Mouse (Mus musculus): Measurements from ENCODE around the gene Itga6. TPM values are rescaled to one million over a fixed set of nuclear protein-coding genes. Genes with fewer than 3 reads are reported as not detected.
A peak's percentile ranks its signal among the peaks of the same experiment; 100 is the strongest.
"Not testable (repeated sequence)": the region's sequence is repeated elsewhere in the genome, so short reads cannot be mapped to it uniquely, and the experiment has no call there.

The Itga6 gene
- polyA plus RNA-seq, 1 experiment: 26.0 TPM

DNA sequence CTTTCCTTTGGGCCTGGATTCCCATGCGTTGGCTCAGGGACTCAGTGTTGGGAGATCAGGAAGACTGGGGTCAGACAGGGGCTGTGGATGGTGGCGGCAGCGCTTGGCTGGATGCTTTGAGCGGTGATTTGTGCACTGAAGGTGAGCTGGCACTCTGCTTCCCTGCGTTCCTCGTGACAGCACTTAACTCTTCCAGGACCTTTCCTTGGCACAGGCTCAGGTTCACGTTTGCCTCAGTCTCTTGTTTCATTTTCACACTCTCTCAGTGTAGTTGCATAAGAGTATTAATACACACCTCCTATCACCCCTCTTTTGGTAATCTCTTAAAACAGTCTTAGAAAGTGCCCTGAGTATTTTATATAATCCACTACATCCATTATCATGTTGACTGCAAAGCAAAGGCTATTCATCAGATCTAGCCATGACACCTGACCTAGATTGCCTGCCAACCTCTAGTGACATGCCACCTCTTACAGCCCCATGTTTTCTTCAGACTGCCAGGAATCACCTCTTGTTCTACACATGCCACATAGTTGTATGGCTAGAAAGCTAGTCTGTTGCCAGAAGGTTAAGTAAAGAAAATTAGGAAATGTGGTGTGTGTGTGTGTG, 147.4 kb downstream of the Itga6 start:
- WGBS: 68% methylated on average over 7 of the region's 7 CpGs
- no peaks in the 10 kb centered on the region for H3K4me1 ChIP-seq (ENCODE audit: control insufficient read depth, insufficient read depth, low read length)
- no peak overlapping the region for H3K4me3 ChIP-seq (replicated peaks; ENCODE audit: insufficient read depth, low read depth, low read length)
- TF ChIP-seq CTCF (IDR thresholded peaks at IDR 0.05; ENCODE audit: borderline replicate concordance, insufficient read depth, low read depth, low read length): no peak
- TF ChIP-seq POLR2A (IDR thresholded peaks at IDR 0.05; ENCODE audit: borderline replicate concordance, insufficient read depth, low read length): no peak
- H3K27me3 ChIP-seq (ENCODE audit: control insufficient read depth, insufficient read depth, low read length): no peaks in the 10 kb centered on the region
- H3K27ac ChIP-seq (ENCODE audit: insufficient read depth, low read length): no peak overlapping the region
- DNase-seq: no peak

GRCm38 (mm10) chr2:71895596-71896286, 150.3 kb downstream of the Itga6 start:
- Histone ChIP-seq H3K27me3 (ENCODE audit: control insufficient read depth, insufficient read depth, low read length) (no peaks in the 10 kb centered on the region), H3K4me1 (ENCODE audit: control insufficient read depth, insufficient read depth, low read length) (no peaks in the 10 kb centered on the region), H3K27ac (ENCODE audit: insufficient read depth, low read length) (no peak overlapping the region), H3K4me3 (replicated peaks; ENCODE audit: insufficient read depth, low read depth, low read length) (no peak overlapping the region)
- no peak for DNase-seq
- no peak for TF ChIP-seq POLR2A (IDR thresholded peaks at IDR 0.05; ENCODE audit: borderline replicate concordance, insufficient read depth, low read length)
- TF ChIP-seq CTCF (IDR thresholded peaks at IDR 0.05; ENCODE audit: borderline replicate concordance, insufficient read depth, low read depth, low read length): no peak
- 88% methylated on average over 13 of the region's 13 CpGs for WGBS

- Histone ChIP-seq H3K4me3 (replicated peaks; ENCODE audit: insufficient read depth, low read depth, low read length) (no peak overlapping the region), H3K27ac (ENCODE audit: insufficient read depth, low read length) (no peak overlapping the region), H3K4me1 (ENCODE audit: control insufficient read depth, insufficient read depth, low read length) (no peaks in the 10 kb centered on the region), H3K27me3 (ENCODE audit: control insufficient read depth, insufficient read depth, low read length) (no peaks in the 10 kb centered on the region)
- no peak for DNase-seq
- TF ChIP-seq POLR2A (IDR thresholded peaks at IDR 0.05; ENCODE audit: borderline replicate concordance, insufficient read depth, low read length) (no peak), CTCF (IDR thresholded peaks at IDR 0.05; ENCODE audit: borderline replicate concordance, insufficient read depth, low read depth, low read length) (no peak)
- 77% methylated on average over 12 of the region's 12 CpGs for WGBS
Observed at GRCm38 (mm10) chr2:71897420-71897819, 152.0 kb downstream of the Itga6 start.

DNA sequence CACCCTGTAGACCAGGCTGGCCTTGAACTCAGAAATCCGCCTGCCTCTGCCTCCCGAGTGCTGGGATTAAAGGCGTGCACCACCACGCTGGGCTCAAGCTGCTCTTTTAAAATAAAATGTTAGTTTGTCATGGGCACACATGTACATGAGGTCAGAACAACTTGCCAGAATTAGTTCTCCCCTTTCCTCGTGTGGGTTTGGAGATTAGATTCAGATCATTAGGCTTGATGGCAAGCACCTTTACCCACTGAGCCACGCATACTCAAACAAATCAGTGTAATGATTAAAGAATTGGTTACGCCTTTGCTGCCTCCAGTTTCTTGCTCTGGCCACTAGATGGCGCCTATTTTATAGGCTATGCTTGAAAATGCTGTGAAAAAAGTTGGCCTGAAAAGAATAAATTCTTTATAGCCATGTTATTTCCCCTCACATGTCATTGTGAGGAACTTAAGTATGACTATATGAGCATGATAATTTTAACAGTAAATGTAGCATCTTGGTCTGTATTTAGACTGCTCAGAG, 153.0 kb downstream of the Itga6 start:
- Histone ChIP-seq H3K4me3 (replicated peaks; ENCODE audit: insufficient read depth, low read depth, low read length) (no peak overlapping the region), H3K27ac (ENCODE audit: insufficient read depth, low read length) (no peak overlapping the region), H3K4me1 (ENCODE audit: control insufficient read depth, insufficient read depth, low read length) (no peaks in the 10 kb centered on the region), H3K27me3 (ENCODE audit: control insufficient read depth, insufficient read depth, low read length) (no peaks in the 10 kb centered on the region)
- 46% methylated on average over 8 of the region's 8 CpGs for WGBS
- peak; percentile 56; the same call in 1 of the 2 replicates for TF ChIP-seq CTCF (IDR thresholded peaks at IDR 0.05; ENCODE audit: borderline replicate concordance, insufficient read depth, low read depth, low read length)
- TF ChIP-seq POLR2A (IDR thresholded peaks at IDR 0.05; ENCODE audit: borderline replicate concordance, insufficient read depth, low read length): no peak
- peak; percentile 42 to 44 for DNase-seq

DNA sequence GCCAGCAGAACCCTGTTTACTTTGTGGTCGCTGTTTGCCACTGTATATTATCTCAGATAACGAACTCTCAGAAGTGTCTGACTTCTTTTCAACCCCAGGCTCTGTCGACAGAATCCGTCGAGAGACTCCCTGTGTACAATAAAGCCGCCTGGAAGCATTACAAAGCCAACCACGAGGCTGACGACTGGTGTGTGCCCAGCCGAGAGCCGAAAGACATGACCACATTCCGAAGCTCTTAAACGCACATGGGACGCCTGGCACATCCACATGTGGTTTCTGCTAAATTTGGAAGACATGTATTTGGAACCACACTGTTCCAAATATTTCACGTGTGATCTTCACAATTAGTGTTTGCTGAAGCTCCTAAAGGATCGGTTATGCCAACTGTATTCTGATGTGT, 154.5 kb downstream of the Itga6 start:
- TF ChIP-seq POLR2A (IDR thresholded peaks at IDR 0.05; ENCODE audit: borderline replicate concordance, insufficient read depth, low read length): no peak
- TF ChIP-seq CTCF (IDR thresholded peaks at IDR 0.05; ENCODE audit: borderline replicate concordance, insufficient read depth, low read depth, low read length): no peak
- H3K4me3 ChIP-seq (replicated peaks; ENCODE audit: insufficient read depth, low read depth, low read length): no peak overlapping the region
- H3K4me1 ChIP-seq (ENCODE audit: control insufficient read depth, insufficient read depth, low read length): no peaks in the 10 kb centered on the region
- no peaks in the 10 kb centered on the region for H3K27me3 ChIP-seq (ENCODE audit: control insufficient read depth, insufficient read depth, low read length)
- WGBS: 83% methylated on average over 15 of the region's 15 CpGs
- DNase-seq: no peak
- no peak overlapping the region for H3K27ac ChIP-seq (ENCODE audit: insufficient read depth, low read length)

DNA sequence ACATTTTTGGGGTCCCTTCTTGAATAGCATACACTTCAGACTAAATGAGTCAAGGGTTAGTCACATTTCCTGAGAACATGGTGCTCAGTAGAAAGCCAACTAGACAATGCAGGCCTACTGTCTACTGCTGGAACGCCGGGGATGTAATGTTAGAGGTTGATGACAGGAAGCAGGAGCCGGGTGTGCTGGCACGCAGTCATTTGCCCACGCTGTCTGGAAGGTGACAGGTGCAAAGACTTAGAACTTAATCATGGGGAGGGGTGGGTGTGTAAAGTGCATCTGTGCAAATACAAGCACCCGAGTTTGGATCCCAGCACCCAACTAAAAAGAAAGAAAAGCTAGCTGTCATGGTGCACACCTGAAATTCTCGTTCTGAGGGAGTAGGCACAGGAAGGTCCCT, 159.7 kb downstream of the Itga6 start:
- no peak for DNase-seq
- no peak for TF ChIP-seq POLR2A (IDR thresholded peaks at IDR 0.05; ENCODE audit: borderline replicate concordance, insufficient read depth, low read length)
- no peak for TF ChIP-seq CTCF (IDR thresholded peaks at IDR 0.05; ENCODE audit: borderline replicate concordance, insufficient read depth, low read depth, low read length)
- no peak overlapping the region for H3K27ac ChIP-seq (ENCODE audit: insufficient read depth, low read length)
- H3K4me1 ChIP-seq (ENCODE audit: control insufficient read depth, insufficient read depth, low read length): no peaks in the 10 kb centered on the region
- no peaks in the 10 kb centered on the region for H3K27me3 ChIP-seq (ENCODE audit: control insufficient read depth, insufficient read depth, low read length)
- H3K4me3 ChIP-seq (replicated peaks; ENCODE audit: insufficient read depth, low read depth, low read length): no peak overlapping the region
- WGBS: 66% methylated on average over 7 of the region's 7 CpGs

GRCm38 (mm10) chr2:71906356-71906755, 160.9 kb downstream of the Itga6 start:
- 95% methylated on average over 8 of the region's 8 CpGs for WGBS
- not testable (repeated sequence) for H3K27me3 ChIP-seq (ENCODE audit: control insufficient read depth, insufficient read depth, low read length); DNase-seq; H3K27ac ChIP-seq (ENCODE audit: insufficient read depth, low read length); H3K4me3 ChIP-seq (replicated peaks; ENCODE audit: insufficient read depth, low read depth, low read length); H3K4me1 ChIP-seq (ENCODE audit: control insufficient read depth, insufficient read depth, low read length)

Other genes starting within 250 kb of the Itga6 start
- gene Dlx1, start 217.5 kb upstream of the Itga6 start, polyA plus RNA-seq (2012; rRNA removed): 0.14 and 0.20 TPM in 2 replicates
- not detected in 2 replicates for gene Dlx2, start 198.9 kb upstream of the Itga6 start, polyA plus RNA-seq (2012; rRNA removed)
- gene Pdk1, start 127.6 kb downstream of the Itga6 start, polyA plus RNA-seq (2012; rRNA removed): 11.8 and 12.7 TPM in 2 replicates
- gene Rapgef4, start 235.6 kb downstream of the Itga6 start, polyA plus RNA-seq (2012; rRNA removed): 192 and 200 TPM in 2 replicates

Data from cerebellum, adult 2 months (tissue).